Mouse (Mus musculus) liver, embryonic 14.5 days (tissue): ENCODE results near the gene Fbxo9. TPM values are rescaled to one million over a fixed set of nuclear protein-coding genes. Genes with fewer than 3 reads are reported as not detected.

Source experiments
- ATAC-seq: fragments of 200-750 bp; cut with Nextera tagmentation; 2 replicates; pipeline ENCODE4 v1.8.0; 2017; ENCODE audit warnings: moderate number of reproducible peaks, mild to moderate bottlenecking, moderate library complexity; ENCODE audit not compliant: insufficient read depth
- DNase-seq, 3 experiments: peaks; one replicate each; pipeline ENCODE4 v3.0.0-alpha.2; 2012 to 2013; ENCODE audit warnings: low read depth in 3 of 3, low spot score in 3 of 3
- H3K27ac ChIP-seq: fragments of 300-500 bp; sonication (generic); 2 replicates; pipeline ENCODE4 v1.5.1; 2014; ENCODE audit warnings: moderate library complexity, mild to moderate bottlenecking, control low read depth, inconsistent platforms
- H3K27me3 ChIP-seq: fragments of 300-500 bp; sonication (generic); 2 replicates; pipeline ENCODE4 v1.6.1; 2014; ENCODE audit warnings: mild to moderate bottlenecking, low read length, moderate library complexity; ENCODE audit not compliant: control insufficient read depth, insufficient read depth
- H3K36me3 ChIP-seq: fragments of 300-500 bp; sonication (generic); replicated peaks from 2 replicates; pipeline ENCODE4 v1.6.1; 2014; ENCODE audit warnings: low read depth; ENCODE audit not compliant: control insufficient read depth, insufficient read depth
- H3K4me1 ChIP-seq, 2 experiments: fragments of 200-500 bp in 1 of 2; fragments of 300-500 bp in 1 of 2; sonication (generic) in 1 of 2; replicated peaks; 2 replicates each; pipeline ENCODE4 v1.6.1; 2012 to 2014; ENCODE audit warnings: antibody characterized with exemption in 1 of 2, inconsistent platforms in 1 of 2, low read length in 1 of 2; ENCODE audit not compliant: control insufficient read depth in 2 of 2, insufficient read depth in 2 of 2
- H3K4me2 ChIP-seq: fragments of 300-500 bp; sonication (generic); 2 replicates; pipeline ENCODE4 v1.6.1; 2014; ENCODE audit warnings: low read depth, mild to moderate bottlenecking, control low read depth, moderate library complexity
- H3K4me3 ChIP-seq, 2 experiments: fragments of 200-500 bp in 1 of 2; fragments of 300-500 bp in 1 of 2; sonication (generic) in 1 of 2; 2 replicates each; pipeline ENCODE4 v1.5.1; 2012 to 2014; ENCODE audit warnings: low read depth in 2 of 2, low read length in 2 of 2, mild to moderate bottlenecking in 2 of 2, control low read depth in 1 of 2, inconsistent platforms in 1 of 2, moderate library complexity in 1 of 2; ENCODE audit not compliant: insufficient read depth in 1 of 2
- H3K9ac ChIP-seq: fragments of 300-500 bp; sonication (generic); replicated peaks from 2 replicates; pipeline ENCODE4 v1.6.1; 2014; ENCODE audit warnings: mild to moderate bottlenecking, control low read depth, moderate library complexity
- H3K9me3 ChIP-seq: fragments of 300-500 bp; sonication (generic); 2 replicates; pipeline ENCODE4 v1.6.1; 2016; ENCODE audit warnings: low read length, mixed read lengths; ENCODE audit not compliant: control insufficient read depth
- CTCF ChIP-seq: IDR thresholded peaks from 2 replicates; pipeline ENCODE4 v1.5.1; 2016; ENCODE audit warnings: antibody characterized with exemption, low read depth, control low read depth
- EP300 ChIP-seq: IDR thresholded peaks from 2 replicates; pipeline ENCODE4 v1.6.1; 2016; ENCODE audit warnings: antibody characterized with exemption, low read depth
- WGBS: fragments of 180-500 bp; shearing (Covaris S2); extraction: QIAGEN DNeasy Blood & Tissue Kit; methylation state at CpG from one replicate; pipeline ENCODE4 v1.1.7; 2014; ENCODE audit not compliant: insufficient replicate concordance; 5-methylcytosine and 5-hydroxymethylcytosine counted together
- polyA plus RNA-seq, 2 experiments: library from polyadenylated mRNA; depleted of rRNA in 1 of 2; stranded (reverse) in 1 of 2; unstranded in 1 of 2; fragments of >200 nt; fragmentation: Nextera tagmentation in 1 of 2; extraction: Ambion mirVana in 1 of 2; gene quantifications; 2 replicates each; pipeline versions ENCODE4 v1.2.1 to v1.2.3; 2012 to 2014

Gene Fbxo9
- polyA plus RNA-seq, 2 experiments: 68.1 to 78.1 TPM

- ATAC-seq (no peak), DNase-seq (no peak)
- 81% methylated on average over 10 of the region's 10 CpGs for WGBS
- H3K4me3 ChIP-seq: no peak overlapping the region
- TF ChIP-seq EP300 (no peak), CTCF (no peak)
- H3K4me2 ChIP-seq: no peak overlapping the region
- no peak overlapping the region for H3K27ac ChIP-seq
- H3K27me3 ChIP-seq: no peaks in the 10 kb centered on the region
- no peaks in the 10 kb centered on the region; a peak in 1 of 4 replicates for H3K4me1 ChIP-seq
- H3K9ac ChIP-seq: no peak overlapping the region
- H3K9me3 ChIP-seq: no peaks in the 10 kb centered on the region
- no peaks in the 10 kb centered on the region for H3K36me3 ChIP-seq
Measured at GRCm38 (mm10) chr9:78126643-78127042, 17.8 kb upstream of the Fbxo9 start.

DNA sequence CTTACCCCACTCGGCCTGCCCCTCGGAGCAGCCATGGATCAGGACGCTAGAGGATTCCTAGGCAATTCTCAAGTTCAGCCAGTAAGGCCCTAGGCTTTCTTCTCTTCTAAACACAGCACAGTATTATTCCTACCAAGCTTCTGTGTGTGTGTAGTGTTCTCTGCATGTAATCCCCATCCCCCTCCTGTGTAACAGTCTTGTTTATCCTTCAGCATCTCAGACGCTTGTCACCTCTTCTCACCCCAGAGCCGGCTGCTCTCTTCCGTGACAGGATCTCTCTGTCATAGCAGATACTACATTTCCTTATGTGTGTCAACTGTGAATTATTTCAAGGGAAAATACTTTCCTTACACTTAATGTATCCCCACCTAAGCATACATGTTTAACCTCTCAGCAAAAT, 17.1 kb upstream of the Fbxo9 start:
- ATAC-seq: no peak
- 76% methylated on average over 6 of the region's 6 CpGs for WGBS

GRCm38 (mm10) chr9:78124297-78124696, 15.4 kb upstream of the Fbxo9 start:
- Histone ChIP-seq H3K9ac (no peak overlapping the region), H3K36me3 (no peaks in the 10 kb centered on the region), H3K4me3 (no peak overlapping the region), H3K4me1 (peaks cover 0 to 5% of the 10 kb centered on the region in 2 experiments; a peak in 2 of 4 replicates), H3K27ac (no peak overlapping the region), H3K4me2 (no peak overlapping the region), H3K9me3 (no peaks in the 10 kb centered on the region), H3K27me3 (no peaks in the 10 kb centered on the region)
- DNase-seq (no peak), ATAC-seq (no peak)
- WGBS: 58% methylated on average over 6 of the region's 6 CpGs
- TF ChIP-seq EP300: no peak
- no peak for TF ChIP-seq CTCF

More for the DNA sequence above, 17.1 kb upstream of the Fbxo9 start:
- Histone ChIP-seq H3K27ac (no peak overlapping the region), H3K4me3 (no peak overlapping the region), H3K9me3 (no peaks in the 10 kb centered on the region), H3K4me1 (peaks cover 0 to 5% of the 10 kb centered on the region in 2 experiments; a peak in 2 of 4 replicates), H3K4me2 (no peak overlapping the region), H3K27me3 (no peaks in the 10 kb centered on the region), H3K36me3 (no peaks in the 10 kb centered on the region), H3K9ac (no peak overlapping the region)
- no peak for DNase-seq
- TF ChIP-seq CTCF (no peak), EP300 (no peak)

DNA sequence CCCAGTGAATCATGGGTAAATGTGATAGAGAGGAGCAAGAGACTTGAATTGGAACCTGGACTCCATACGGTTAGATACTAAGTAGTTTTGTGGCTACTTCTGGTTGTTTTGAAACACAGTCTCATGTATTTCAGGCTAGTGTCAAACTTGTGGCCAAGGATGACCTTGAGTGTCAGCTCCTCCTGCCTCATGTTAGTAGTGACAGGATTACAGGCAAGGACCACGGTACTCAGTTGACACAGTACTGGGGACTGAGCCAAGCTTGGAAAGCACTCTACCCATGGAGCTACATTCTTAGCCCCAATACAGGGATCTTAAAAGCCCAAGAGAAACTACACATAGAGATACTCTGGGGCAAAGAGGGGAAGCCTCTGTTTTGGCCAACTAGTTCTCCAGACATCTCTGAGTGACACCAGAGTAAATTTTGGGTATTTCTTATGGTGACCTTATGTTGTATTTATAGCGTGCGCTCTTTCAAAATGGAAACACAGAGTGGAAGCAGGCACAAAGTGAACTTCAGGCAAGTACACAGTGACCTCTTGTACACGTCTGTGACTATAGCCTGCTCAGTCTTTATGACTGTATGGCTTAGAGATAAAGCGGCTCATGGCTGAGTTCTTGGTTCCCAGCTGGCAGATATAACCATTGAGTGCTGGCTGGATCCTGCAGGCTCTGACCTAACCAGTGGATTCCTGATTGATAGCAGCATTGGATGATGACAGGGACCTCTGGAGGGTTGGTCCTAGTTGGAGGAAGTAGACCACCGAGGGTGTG, 14.3 kb upstream of the Fbxo9 start:
- H3K9ac ChIP-seq: no peak overlapping the region
- H3K9me3 ChIP-seq: no peaks in the 10 kb centered on the region
- ATAC-seq (no peak), DNase-seq (no peak)
- H3K4me3 ChIP-seq: no peak overlapping the region
- H3K36me3 ChIP-seq: no peaks in the 10 kb centered on the region
- no peak for TF ChIP-seq EP300
- TF ChIP-seq CTCF: no peak
- no peak overlapping the region for H3K4me2 ChIP-seq
- no peaks in the 10 kb centered on the region for H3K27me3 ChIP-seq
- no peak overlapping the region for H3K27ac ChIP-seq
- H3K4me1 ChIP-seq: peaks cover 0 to 5% of the 10 kb centered on the region in 2 experiments; a peak in 2 of 4 replicates
- WGBS: 68% methylated on average over 7 of the region's 7 CpGs

DNA sequence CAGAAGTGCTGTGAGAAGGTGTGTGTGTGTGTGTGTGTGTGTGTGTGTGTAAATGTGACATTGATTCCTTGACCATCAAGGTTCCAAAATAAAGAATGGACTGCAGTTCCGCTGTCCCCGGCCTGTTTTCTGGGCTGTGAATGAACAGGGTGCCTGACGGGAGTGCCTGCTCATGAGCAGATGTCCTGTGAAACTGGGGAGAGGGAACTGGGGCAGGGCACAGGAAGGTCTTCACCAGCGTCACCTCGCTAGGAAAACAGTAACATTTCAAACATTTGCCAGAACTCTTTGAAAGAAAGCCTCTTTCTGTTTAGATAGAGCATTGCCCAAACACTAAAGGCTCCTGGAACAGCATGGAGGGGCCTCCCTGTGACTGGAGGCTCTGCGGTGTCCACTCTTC, 13.1 kb upstream of the Fbxo9 start:
- WGBS: 83% methylated on average over 6 of the region's 6 CpGs
- Histone ChIP-seq H3K4me3 (no peak overlapping the region), H3K27ac (no peak overlapping the region), H3K27me3 (no peaks in the 10 kb centered on the region), H3K4me1 (peaks cover 6 to 15% of the 10 kb centered on the region in 2 experiments; a peak in 3 of 4 replicates), H3K36me3 (no peaks in the 10 kb centered on the region), H3K9ac (no peak overlapping the region; the same call in 1 of the 2 replicates), H3K4me2 (no peak overlapping the region), H3K9me3 (no peaks in the 10 kb centered on the region)
- ATAC-seq (no peak), DNase-seq (no peak)
- TF ChIP-seq EP300: no peak
